Mouse (Mus musculus) thymus, postnatal 0 days (tissue): ENCODE results near the gene 1520401A03Rik. TPM values are rescaled to one million over a fixed set of nuclear protein-coding genes. Genes with fewer than 3 reads are reported as not detected.
"Not testable (repeated sequence)": the region's sequence is repeated elsewhere in the genome, so short reads cannot be mapped to it uniquely, and the experiment has no call there.

Experiments used
- DNase-seq: peaks from one replicate; pipeline ENCODE4 v3.0.0-alpha.2; 2015; ENCODE audit warnings: low spot score
- polyA plus RNA-seq: library from polyadenylated mRNA; unstranded; fragments of >200 nt; fragmentation: Nextera tagmentation; extraction: Ambion mirVana; gene quantifications from 2 replicates; pipeline ENCODE4 v1.2.1, GENCODE M21; 2015

1520401A03Rik gene
- 0.26 and 0.77 TPM in 2 replicates for polyA plus RNA-seq

- no peak for DNase-seq
Observed at GRCm38 (mm10) chr17:23722376-23723125, at the start of gene 1520401A03Rik. Gene 1520401A03Rik, minus strand, starts transcription at chr17:23722783.

- DNase-seq, result not testable (repeated sequence)
Observed at GRCm38 (mm10) chr17:23772219-23772556, 49.6 kb upstream of the 1520401A03Rik start.

- peak; percentile 98 for DNase-seq
Observed at GRCm38 (mm10) chr17:23771284-23772218, 49.0 kb upstream of the 1520401A03Rik start, which contains the start of gene Flywch1. Gene Flywch1, minus strand, starts transcription at chr17:23771602.

- DNase-seq, result no peak
Observed at GRCm38 (mm10) chr17:23770896-23771283, 48.3 kb upstream of the 1520401A03Rik start.

DNA sequence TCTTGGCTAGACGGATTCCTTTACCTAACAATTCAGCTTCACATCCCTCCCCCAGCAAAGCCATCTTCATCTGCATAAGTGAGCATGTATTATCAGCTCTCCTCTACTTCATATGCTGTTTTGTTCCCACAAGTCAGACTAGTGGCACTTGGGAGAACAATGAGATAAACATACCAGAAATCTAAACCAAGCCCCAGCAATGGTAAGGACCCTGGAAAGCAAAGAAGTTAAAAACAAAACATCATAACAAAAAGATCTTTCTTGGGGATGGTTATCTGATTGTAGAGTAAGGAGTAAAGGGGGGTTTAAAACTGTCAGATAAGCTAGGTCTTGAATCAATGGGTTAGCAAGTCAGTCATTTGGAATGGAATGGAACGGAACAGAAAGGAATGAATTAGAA lies 47.9 kb upstream of the 1520401A03Rik start:
- no peak for DNase-seq

DNA sequence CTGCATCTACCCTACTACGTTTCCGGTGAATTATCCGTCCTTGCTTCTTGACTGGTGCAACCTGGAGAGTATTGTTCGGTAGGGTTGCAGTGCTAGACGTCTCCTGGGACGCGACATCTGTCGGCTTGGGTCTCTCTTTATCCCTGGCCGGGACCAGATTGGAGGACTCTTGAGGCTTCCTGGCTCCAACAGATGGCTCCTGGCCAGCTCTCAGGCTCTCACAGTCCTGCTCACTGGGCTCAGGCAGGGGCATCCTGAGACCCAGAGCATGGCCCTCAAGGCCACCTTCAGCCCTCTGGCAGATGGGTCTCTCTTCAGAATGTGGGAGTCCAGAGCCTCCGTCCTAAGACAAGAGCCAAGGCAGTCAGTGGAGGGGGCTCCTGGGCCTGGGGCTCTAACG lies 40.4 kb upstream of the 1520401A03Rik start:
- no peak for DNase-seq

GRCm38 (mm10) chr17:23761155-23761554 lies 38.6 kb upstream of the 1520401A03Rik start:
- DNase-seq, result no peak

GRCm38 (mm10) chr17:23760231-23760630 lies 37.6 kb upstream of the 1520401A03Rik start:
- DNase-seq, result no peak

DNA sequence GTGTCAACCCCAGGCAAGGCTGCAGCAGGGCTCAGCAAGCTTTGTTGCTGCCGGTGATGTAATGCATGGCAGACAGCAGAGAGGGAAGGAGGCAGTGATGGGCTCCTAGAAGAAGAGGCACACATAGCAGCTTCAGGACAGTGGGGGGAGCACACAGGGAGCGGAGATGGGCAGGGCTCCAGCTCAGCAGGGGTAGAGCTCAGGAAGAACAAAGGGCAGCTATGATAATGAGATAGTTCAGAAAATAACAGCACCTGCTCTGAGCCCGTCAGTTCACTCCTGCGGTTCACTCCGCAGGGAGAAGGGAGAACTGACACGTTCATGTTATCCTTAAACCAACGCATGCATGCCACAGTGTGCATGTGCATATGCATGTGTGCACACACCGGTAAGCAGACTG lies 36.2 kb upstream of the 1520401A03Rik start:
- no peak for DNase-seq

GRCm38 (mm10) chr17:23757581-23757980 lies 35.0 kb upstream of the 1520401A03Rik start:
- no peak for DNase-seq

GRCm38 (mm10) chr17:23755689-23756088 lies 33.1 kb upstream of the 1520401A03Rik start:
- DNase-seq, result no peak

DNA sequence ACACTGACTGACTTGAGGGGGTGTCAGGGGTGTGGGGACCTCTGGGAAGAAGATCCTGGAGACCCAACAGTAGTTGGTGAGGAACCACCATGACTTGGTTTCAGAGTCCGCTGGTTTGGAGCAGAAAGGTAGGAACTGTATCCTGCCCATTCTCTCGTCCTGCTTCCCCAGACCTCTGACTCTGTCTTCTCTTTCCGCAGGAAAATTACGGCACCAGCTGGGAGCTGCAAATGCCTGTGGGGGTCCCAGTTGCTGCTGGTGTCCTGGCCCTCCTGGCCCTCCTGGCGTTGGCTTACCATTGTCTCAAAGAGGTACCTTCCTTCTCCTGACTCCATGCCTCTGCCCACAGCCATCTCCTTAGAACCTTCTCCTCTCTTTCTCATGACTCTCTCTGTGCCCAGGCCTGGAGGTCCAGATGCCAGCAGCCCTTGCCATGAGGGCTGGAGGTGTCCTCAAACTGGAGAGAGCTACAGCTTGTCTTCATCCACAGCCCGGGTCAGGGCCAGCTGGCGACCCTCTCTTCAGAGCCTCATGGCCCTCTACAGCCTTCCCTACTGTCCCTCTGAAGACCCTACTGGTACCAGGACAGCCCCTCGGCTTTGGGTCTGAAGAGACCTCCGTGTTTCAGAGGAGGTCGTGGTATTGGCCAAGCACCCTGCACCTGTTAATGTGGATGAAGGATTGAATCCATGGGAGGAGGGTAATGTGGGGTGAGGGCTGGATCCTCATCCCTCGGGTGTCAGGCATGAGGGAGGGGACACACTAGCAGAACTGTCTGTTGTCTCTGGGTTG lies 27.0 kb upstream of the 1520401A03Rik start:
- no peak for DNase-seq

DNA sequence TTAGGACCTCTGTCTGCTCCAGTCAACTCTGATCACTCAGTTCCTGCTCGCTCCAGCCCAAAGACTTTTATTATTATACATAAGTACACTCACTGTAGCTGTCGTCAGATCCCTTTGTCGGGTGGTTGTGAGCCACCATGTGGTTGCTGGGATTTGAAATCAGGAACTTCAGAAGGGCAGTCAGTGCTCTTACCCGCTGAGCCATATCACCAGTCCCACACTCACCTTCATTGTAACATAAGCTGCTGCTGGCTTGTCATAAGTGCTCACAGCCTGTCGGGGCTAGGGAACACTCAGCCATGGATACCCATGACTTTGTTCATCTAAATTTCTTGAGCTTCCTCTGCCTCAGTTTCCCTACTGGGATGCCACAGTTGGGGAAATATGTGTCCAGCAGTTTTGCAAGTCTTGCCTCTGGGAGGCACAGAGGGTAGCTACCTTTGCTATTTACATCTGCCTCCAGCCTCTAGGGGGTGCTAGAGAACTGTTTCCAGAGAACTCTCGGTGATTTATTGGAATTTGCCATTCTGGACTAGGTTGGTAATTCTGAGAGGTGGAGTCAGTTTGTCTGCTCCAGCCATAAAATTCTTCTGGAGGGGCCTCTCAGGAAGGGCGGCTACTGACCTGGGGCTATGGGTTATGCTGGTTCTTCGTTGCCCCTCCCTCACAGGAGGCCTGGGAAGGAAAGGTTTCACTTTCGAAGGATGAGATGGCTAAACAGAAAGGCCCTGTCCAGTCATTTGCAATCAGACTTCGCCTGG lies 26.2 kb upstream of the 1520401A03Rik start:
- peak; percentile 74 for DNase-seq

DNA sequence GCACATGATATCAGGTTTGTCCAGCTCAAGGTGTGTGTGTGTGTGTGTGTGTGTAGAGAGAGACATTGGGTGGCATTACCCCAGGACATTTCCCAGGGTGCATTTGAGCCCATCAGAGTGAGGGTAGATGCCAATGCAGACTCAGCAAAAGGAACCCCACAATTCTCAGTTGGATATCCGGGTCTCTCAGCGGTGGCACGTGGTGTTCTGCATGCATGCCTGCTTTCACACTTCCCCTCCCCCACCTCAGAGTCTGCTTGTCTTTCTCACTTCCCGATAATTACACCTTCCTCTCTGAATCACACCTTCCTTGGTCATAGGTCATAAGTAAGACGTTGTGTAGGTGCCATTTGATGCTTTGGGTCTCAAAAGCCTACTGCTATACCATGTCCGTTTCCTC lies 25.4 kb upstream of the 1520401A03Rik start:
- DNase-seq, result peak; percentile 33

GRCm38 (mm10) chr17:23747471-23747870 lies 24.9 kb upstream of the 1520401A03Rik start:
- DNase-seq, result no peak

- DNase-seq, result no peak
Observed at GRCm38 (mm10) chr17:23746767-23747166, 24.2 kb upstream of the 1520401A03Rik start.

DNA sequence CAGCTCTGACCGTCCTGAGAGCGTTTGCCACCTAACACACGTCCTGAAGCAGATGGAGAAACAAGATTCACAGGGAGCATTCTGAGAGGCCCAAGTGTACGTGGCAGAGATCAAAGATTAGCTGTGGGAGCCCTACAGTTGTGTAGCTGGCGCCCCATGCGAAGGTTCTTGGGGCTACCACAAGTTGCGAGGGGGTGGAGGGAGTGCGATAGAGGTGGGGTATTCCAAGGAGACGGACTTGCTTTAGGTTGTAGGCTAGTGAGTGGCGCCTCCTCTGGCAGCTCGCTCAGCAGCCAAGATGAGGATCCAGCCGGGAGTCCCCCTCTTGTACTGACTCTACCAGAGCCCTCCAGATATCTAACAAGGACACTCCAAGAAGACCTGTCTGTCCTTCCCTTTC lies 23.7 kb upstream of the 1520401A03Rik start:
- DNase-seq, result peak; percentile 28

GRCm38 (mm10) chr17:23745301-23746251 lies 23.0 kb upstream of the 1520401A03Rik start, which contains the start of gene Kremen2:
Gene Kremen2, minus strand, starts transcription at chr17:23745833.
- peak; percentile 27 for DNase-seq

- no peak for DNase-seq
Observed at GRCm38 (mm10) chr17:23744651-23745050, 22.1 kb upstream of the 1520401A03Rik start.
